Mouse (Mus musculus): Measurements from ENCODE around the gene Gpatch2. TPM values are rescaled to one million over a fixed set of nuclear protein-coding genes. Genes with fewer than 3 reads are reported as not detected.

The Gpatch2 gene
- total RNA-seq, 2 experiments from 2014 or later = 14.2 to 20.7 TPM

- ATAC-seq (replicated peaks; ENCODE audit: low FRiP score, low TSS enrichment, poor library complexity, severe bottlenecking) = no peak
Measured at GRCm38 (mm10) chr1:187348859-187349258, 133.6 kb downstream of the Gpatch2 start.

GRCm38 (mm10) chr1:187356169-187356568, 140.9 kb downstream of the Gpatch2 start:
- no peak for ATAC-seq (replicated peaks; ENCODE audit: low FRiP score, low TSS enrichment, poor library complexity, severe bottlenecking)

- no peak for ATAC-seq (replicated peaks; ENCODE audit: low FRiP score, low TSS enrichment, poor library complexity, severe bottlenecking)
Measured at GRCm38 (mm10) chr1:187356904-187357303, 141.6 kb downstream of the Gpatch2 start.

- no peak for ATAC-seq (replicated peaks; ENCODE audit: low FRiP score, low TSS enrichment, poor library complexity, severe bottlenecking)
Measured at GRCm38 (mm10) chr1:187360240-187360639, 144.9 kb downstream of the Gpatch2 start.

- ATAC-seq (replicated peaks; ENCODE audit: low FRiP score, low TSS enrichment, poor library complexity, severe bottlenecking) = no peak
Measured at GRCm38 (mm10) chr1:187362536-187362935, 147.2 kb downstream of the Gpatch2 start.

GRCm38 (mm10) chr1:187365424-187365823, 150.1 kb downstream of the Gpatch2 start:
- ATAC-seq (replicated peaks; ENCODE audit: low FRiP score, low TSS enrichment, poor library complexity, severe bottlenecking) = no peak

- ATAC-seq (replicated peaks; ENCODE audit: low FRiP score, low TSS enrichment, poor library complexity, severe bottlenecking) = peak; percentile 73
Measured at GRCm38 (mm10) chr1:187366806-187367205, 151.5 kb downstream of the Gpatch2 start.

GRCm38 (mm10) chr1:187369049-187369448, 153.7 kb downstream of the Gpatch2 start:
- no peak for ATAC-seq (replicated peaks; ENCODE audit: low FRiP score, low TSS enrichment, poor library complexity, severe bottlenecking)

GRCm38 (mm10) chr1:187373506-187373905, 158.2 kb downstream of the Gpatch2 start:
- ATAC-seq (replicated peaks; ENCODE audit: low FRiP score, low TSS enrichment, poor library complexity, severe bottlenecking) = no peak

- ATAC-seq (replicated peaks; ENCODE audit: low FRiP score, low TSS enrichment, poor library complexity, severe bottlenecking) = no peak
Measured at GRCm38 (mm10) chr1:187374418-187374817, 159.1 kb downstream of the Gpatch2 start.

- ATAC-seq (replicated peaks; ENCODE audit: low FRiP score, low TSS enrichment, poor library complexity, severe bottlenecking) = peak; percentile 66
Measured at GRCm38 (mm10) chr1:187376946-187377671, 161.8 kb downstream of the Gpatch2 start.

GRCm38 (mm10) chr1:187377865-187378524, 162.7 kb downstream of the Gpatch2 start:
- ATAC-seq (replicated peaks; ENCODE audit: low FRiP score, low TSS enrichment, poor library complexity, severe bottlenecking) = no peak

- no peak for ATAC-seq (replicated peaks; ENCODE audit: low FRiP score, low TSS enrichment, poor library complexity, severe bottlenecking)
Measured at GRCm38 (mm10) chr1:187389476-187389875, 174.2 kb downstream of the Gpatch2 start.

GRCm38 (mm10) chr1:187400834-187401233, 185.5 kb downstream of the Gpatch2 start:
- no peak for ATAC-seq (replicated peaks; ENCODE audit: low FRiP score, low TSS enrichment, poor library complexity, severe bottlenecking)

Other genes with a start within 250 kb of the Gpatch2 start
- not detected in 2 replicates for gene D1Pas1, start 248.1 kb upstream of the Gpatch2 start, total RNA-seq (2014; fragmentation: Nextera tagmentation)
- gene D1Pas1, start 248.1 kb upstream of the Gpatch2 start, total RNA-seq (2017) = not detected in 2 replicates
- 0.32 and 0.44 TPM in 2 replicates for gene Spata17, start within 50 bp of the Gpatch2 start, total RNA-seq (2014; fragmentation: Nextera tagmentation)
- not detected in 2 replicates for gene Spata17, start within 50 bp of the Gpatch2 start, total RNA-seq (2017)